Mouse (Mus musculus) forebrain, embryonic 11.5 days (tissue): Measurements from ENCODE around the gene Cpsf4l. TPM values are rescaled to one million over a fixed set of nuclear protein-coding genes. Genes with fewer than 3 reads are reported as not detected.

Experiments
- ATAC-seq: fragments of 200-750 bp; cut with Nextera tagmentation; replicated peaks from 2 replicates; pipeline ENCODE4 v1.8.0; 2017; ENCODE audit warnings: moderate TSS enrichment; ENCODE audit not compliant: low FRiP score
- DNase-seq: peaks from one replicate; pipeline ENCODE4 v3.0.0-alpha.2; 2017; ENCODE audit warnings: low spot score
- H3K27ac ChIP-seq: fragments of 300-500 bp; sonication (generic); 2 replicates; pipeline ENCODE4 v1.5.1; 2014; ENCODE audit warnings: low read depth, low read length
- H3K27me3 ChIP-seq: fragments of 300-500 bp; sonication (generic); 2 replicates; pipeline ENCODE4 v1.6.1; 2014; ENCODE audit warnings: mild to moderate bottlenecking, low read length, mixed read lengths; ENCODE audit not compliant: control insufficient read depth, insufficient read depth
- H3K36me3 ChIP-seq: fragments of 300-500 bp; sonication (generic); 2 replicates; pipeline ENCODE4 v1.6.1; 2014; ENCODE audit warnings: mild to moderate bottlenecking, low read length, moderate library complexity, mixed read lengths; ENCODE audit not compliant: control insufficient read depth, insufficient read depth
- H3K4me1 ChIP-seq: fragments of 300-500 bp; sonication (generic); replicated peaks from 2 replicates; pipeline ENCODE4 v1.6.1; 2014; ENCODE audit warnings: low read length, mixed read lengths; ENCODE audit not compliant: control insufficient read depth, insufficient read depth
- H3K4me2 ChIP-seq: fragments of 300-500 bp; sonication (generic); 2 replicates; pipeline ENCODE4 v1.6.1; 2014; ENCODE audit warnings: low read depth, mild to moderate bottlenecking, low read length, moderate library complexity, mixed read lengths; ENCODE audit not compliant: severe bottlenecking
- H3K4me3 ChIP-seq: fragments of 300-500 bp; sonication (generic); 2 replicates; pipeline ENCODE4 v1.5.1; 2014; ENCODE audit warnings: low read depth, low read length
- H3K9ac ChIP-seq: fragments of 300-500 bp; sonication (generic); 2 replicates; pipeline ENCODE4 v1.6.1; 2014; ENCODE audit warnings: low read length
- H3K9me3 ChIP-seq: fragments of 300-500 bp; sonication (generic); 2 replicates; pipeline ENCODE4 v1.6.1; 2016; ENCODE audit warnings: low read length, mixed read lengths; ENCODE audit not compliant: control insufficient read depth
- WGBS: fragments of 180-500 bp; shearing (Covaris S2); extraction: QIAGEN DNeasy Blood & Tissue Kit; methylation state at CpG from one replicate; pipeline ENCODE4 v1.1.7; 2014; 5-methylcytosine and 5-hydroxymethylcytosine counted together
- polyA plus RNA-seq: library from polyadenylated mRNA; unstranded; fragments of >200 nt; fragmentation: Nextera tagmentation; extraction: Ambion mirVana; gene quantifications from 2 replicates; pipeline ENCODE4 v1.2.1, GENCODE M21; 2014

Gene Cpsf4l
- 0.33 and 0.47 TPM in 2 replicates for polyA plus RNA-seq

GRCm38 (mm10) chr11:113709731-113710256, at the start of gene Cpsf4l:
TSS of gene Cpsf4l (minus strand) at chr11:113710017.
- Histone ChIP-seq H3K36me3 (no peaks in the 10 kb centered on the region), H3K4me1 (peaks cover 27% of the 10 kb centered on the region), H3K4me3 (no peak within 1 kb of the TSS), H3K27me3 (peaks cover 3% of the 10 kb centered on the region), H3K9me3 (no peaks in the 10 kb centered on the region), H3K4me2 (peak within 1 kb of the TSS; percentile 18; the same call in 1 of the 2 replicates), H3K27ac (peak within 1 kb of the TSS; percentile 58), H3K9ac (peak within 1 kb of the TSS; percentile 13)
- DNase-seq = peak; percentile 66
- WGBS = 2% methylated on average over 11 of the region's 11 CpGs
- ATAC-seq = peak; percentile 73

DNA sequence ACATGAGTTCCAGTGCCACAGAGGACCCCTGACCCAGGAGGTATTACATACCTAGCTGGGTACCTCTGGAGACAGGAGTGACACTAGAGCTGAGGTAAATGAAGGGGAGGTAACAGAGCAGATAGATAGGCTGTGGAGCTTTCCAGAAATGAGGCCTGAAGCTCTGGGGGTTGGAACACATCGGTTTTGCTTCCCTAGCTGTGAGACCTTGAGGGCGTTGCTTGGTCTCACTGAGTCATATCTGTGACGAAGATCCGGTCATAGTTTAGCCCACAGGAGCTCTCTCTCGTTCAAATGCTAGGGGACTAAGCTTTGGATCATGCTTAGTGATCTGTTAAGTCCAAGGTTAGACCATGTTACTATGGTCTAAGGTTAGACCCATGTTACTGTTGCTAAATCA, 49.0 kb upstream of the Cpsf4l start:
- Histone ChIP-seq H3K36me3 (no peaks in the 10 kb centered on the region), H3K4me1 (peaks cover 13% of the 10 kb centered on the region; the same call in 1 of the 2 replicates), H3K27me3 (no peaks in the 10 kb centered on the region), H3K4me3 (no peak overlapping the region), H3K9ac (no peak overlapping the region), H3K9me3 (no peaks in the 10 kb centered on the region), H3K4me2 (no peak overlapping the region), H3K27ac (no peak overlapping the region)
- DNase-seq = no peak
- 94% methylated on average over 5 of the region's 5 CpGs for WGBS
- ATAC-seq = no peak

DNA sequence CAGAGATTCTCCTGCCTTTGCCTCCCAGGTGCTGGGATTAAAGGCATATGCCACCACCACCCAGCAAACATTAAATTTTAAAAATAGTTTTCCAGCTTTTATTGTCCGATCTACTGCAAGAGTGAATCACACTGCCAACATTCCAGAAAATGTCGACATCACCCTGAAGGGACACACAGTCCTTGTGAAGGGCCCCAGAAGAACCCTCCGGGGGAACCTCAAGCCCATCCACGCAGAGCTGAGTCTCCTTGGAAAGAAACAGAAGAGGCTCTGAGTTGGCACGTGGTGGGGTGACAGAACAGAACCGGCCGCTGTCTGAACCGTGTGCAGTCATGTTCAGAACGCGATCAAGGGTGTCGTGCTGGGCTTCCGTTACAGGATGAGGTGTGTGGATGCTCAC, 46.8 kb upstream of the Cpsf4l start:
- H3K36me3 ChIP-seq = no peaks in the 10 kb centered on the region
- H3K27me3 ChIP-seq = no peaks in the 10 kb centered on the region
- H3K4me3 ChIP-seq = no peak overlapping the region
- H3K9me3 ChIP-seq = no peaks in the 10 kb centered on the region
- WGBS = 95% methylated on average over 12 of the region's 12 CpGs
- no peak for DNase-seq
- no peak overlapping the region for H3K4me2 ChIP-seq
- H3K4me1 ChIP-seq = 0 out of 2 replicates have a peak, but pooled peaks cover 9% of the 10 kb centered on the region
- H3K9ac ChIP-seq = no peak overlapping the region
- H3K27ac ChIP-seq = no peak overlapping the region
- ATAC-seq = no peak

DNA sequence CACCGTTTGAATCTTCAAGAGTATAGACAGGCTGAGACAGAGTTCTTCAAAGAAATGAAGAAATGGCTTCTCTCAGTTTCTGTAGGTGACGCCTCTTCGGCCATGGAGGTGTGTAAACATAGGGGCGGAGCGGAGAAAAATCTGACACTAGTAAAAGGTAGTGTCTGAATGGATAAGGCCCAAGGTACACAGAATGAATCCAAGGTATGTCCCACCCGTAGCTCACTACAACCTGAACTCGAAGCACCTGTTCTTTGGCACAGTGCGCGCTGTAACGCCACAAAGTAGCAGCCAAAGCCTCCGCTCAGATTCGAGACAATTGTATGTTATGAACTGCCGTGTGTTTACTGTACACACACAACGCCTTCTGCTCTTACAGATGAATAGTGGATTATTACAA, 46.1 kb upstream of the Cpsf4l start:
- Histone ChIP-seq H3K9ac (no peak overlapping the region), H3K9me3 (no peaks in the 10 kb centered on the region), H3K4me1 (0 out of 2 replicates have a peak, but pooled peaks cover 9% of the 10 kb centered on the region), H3K27me3 (no peaks in the 10 kb centered on the region), H3K4me2 (no peak overlapping the region), H3K4me3 (no peak overlapping the region), H3K36me3 (no peaks in the 10 kb centered on the region), H3K27ac (no peak overlapping the region)
- no peak for DNase-seq
- no peak for ATAC-seq
- 94% methylated on average over 14 of the region's 14 CpGs for WGBS

- WGBS = 29% methylated on average over 9 of the region's 9 CpGs
- no peak overlapping the region for H3K4me3 ChIP-seq
- no peaks in the 10 kb centered on the region for H3K27me3 ChIP-seq
- H3K4me2 ChIP-seq = no peak overlapping the region
- H3K9ac ChIP-seq = no peak overlapping the region; the same call in 1 of the 2 replicates
- no peak overlapping the region for H3K27ac ChIP-seq
- no peaks in the 10 kb centered on the region for H3K36me3 ChIP-seq
- H3K9me3 ChIP-seq = no peaks in the 10 kb centered on the region
- peaks cover 10% of the 10 kb centered on the region; the same call in 1 of the 2 replicates for H3K4me1 ChIP-seq
- no peak for ATAC-seq
- DNase-seq = no peak
Measured at GRCm38 (mm10) chr11:113754845-113755244, 45.0 kb upstream of the Cpsf4l start.

GRCm38 (mm10) chr11:113752685-113753430, 43.0 kb upstream of the Cpsf4l start:
- peaks cover 28% of the 10 kb centered on the region for H3K4me1 ChIP-seq
- no peak overlapping the region for H3K4me3 ChIP-seq
- ATAC-seq (no peak), DNase-seq (no peak)
- H3K36me3 ChIP-seq = no peaks in the 10 kb centered on the region
- H3K9ac ChIP-seq = no peak overlapping the region
- H3K9me3 ChIP-seq = no peaks in the 10 kb centered on the region
- H3K27me3 ChIP-seq = no peaks in the 10 kb centered on the region
- no peak overlapping the region for H3K27ac ChIP-seq
- peak overlapping the region; percentile 91; the same call in 1 of the 2 replicates for H3K4me2 ChIP-seq
- WGBS = 93% methylated on average over 10 of the region's 10 CpGs

DNA sequence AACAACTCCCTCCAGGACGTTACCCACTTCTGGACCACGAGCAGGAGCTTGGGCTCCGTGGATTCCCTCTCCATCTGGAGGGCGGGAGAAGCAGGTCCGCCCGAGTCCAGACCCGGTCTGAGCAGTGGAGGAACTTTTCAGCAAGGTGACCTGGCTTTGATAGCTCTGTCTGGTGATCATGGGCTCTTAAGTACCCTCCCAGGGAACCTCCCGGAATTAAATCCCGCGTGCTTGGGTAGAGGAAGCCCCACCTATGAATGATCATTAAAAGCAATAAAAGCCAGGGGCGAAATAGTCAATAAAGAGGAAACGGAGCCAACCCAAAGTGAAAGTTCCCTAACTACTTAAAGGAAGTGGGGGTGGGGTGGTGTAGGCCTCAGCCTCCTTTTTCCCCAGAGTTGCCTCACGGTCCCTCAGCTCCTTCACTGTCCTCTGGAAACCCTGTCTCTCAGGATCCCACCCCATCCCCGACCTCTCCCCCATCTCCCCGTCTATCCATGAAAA, 42.4 kb upstream of the Cpsf4l start:
- peak overlapping the region; percentile 56 for H3K9ac ChIP-seq
- no peaks in the 10 kb centered on the region for H3K9me3 ChIP-seq
- DNase-seq (no peak), ATAC-seq (peak; percentile 8)
- H3K4me2 ChIP-seq = peak overlapping the region; percentile 91
- no peaks in the 10 kb centered on the region for H3K27me3 ChIP-seq
- H3K27ac ChIP-seq = peak overlapping the region; percentile 89; the same call in 1 of the 2 replicates
- no peaks in the 10 kb centered on the region for H3K36me3 ChIP-seq
- WGBS = 28% methylated on average over 15 of the region's 15 CpGs
- H3K4me1 ChIP-seq = peaks cover 32% of the 10 kb centered on the region
- peak overlapping the region; percentile 57 for H3K4me3 ChIP-seq

DNA sequence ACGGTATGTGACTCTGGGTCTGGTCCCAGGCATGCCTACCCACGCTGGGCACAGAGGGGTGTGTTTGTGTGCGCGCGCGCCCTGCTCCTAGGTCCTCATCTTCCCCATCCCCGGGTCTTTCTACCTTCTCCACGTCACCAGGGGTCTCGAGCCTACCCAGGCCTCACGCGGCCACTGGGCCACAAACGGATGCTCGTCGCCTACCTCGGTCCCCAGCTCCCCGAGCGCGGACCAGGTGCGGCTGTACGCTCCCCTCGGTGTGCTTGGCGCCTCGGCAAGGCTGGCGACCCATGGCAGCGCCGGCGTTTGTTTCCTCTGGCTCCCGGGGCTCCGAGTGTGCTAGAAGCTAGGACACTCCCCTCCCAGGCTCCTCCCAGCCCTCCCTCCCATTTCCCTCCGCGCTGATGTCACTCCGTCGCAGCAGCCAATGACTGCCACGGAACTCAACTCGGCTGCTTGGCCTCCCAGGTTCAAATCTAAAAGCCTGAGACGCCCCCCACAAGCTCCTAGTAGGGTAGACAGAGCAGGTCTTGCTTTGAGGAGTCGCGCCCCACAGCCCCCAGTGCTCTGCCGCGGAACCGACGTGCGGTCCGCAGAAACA, 41.8 kb upstream of the Cpsf4l start, which contains the start of gene Cdc42ep4:
TSS of gene Cdc42ep4 (minus strand) at position 398 of the 601 bp plus-strand sequence.
- H3K9me3 ChIP-seq = no peaks in the 10 kb centered on the region
- H3K9ac ChIP-seq = peak within 1 kb of the TSS; percentile 71
- H3K4me1 ChIP-seq = peaks cover 32% of the 10 kb centered on the region
- peak within 1 kb of the TSS; percentile 89 for H3K27ac ChIP-seq
- H3K27me3 ChIP-seq = no peaks in the 10 kb centered on the region
- peak; percentile 85 for ATAC-seq
- no peaks in the 10 kb centered on the region for H3K36me3 ChIP-seq
- DNase-seq = peak; percentile 96
- peak within 1 kb of the TSS; percentile 57 for H3K4me3 ChIP-seq
- under 1% methylated on average over 44 of the region's 44 CpGs for WGBS
- peak within 1 kb of the TSS; percentile 91 for H3K4me2 ChIP-seq
